Mouse (Mus musculus): ENCODE measurements around the gene Wdr54. TPM values are rescaled to one million over a fixed set of nuclear protein-coding genes. Genes with fewer than 3 reads are reported as not detected.

Gene Wdr54
- polyA plus RNA-seq, 1 experiment from 2014 or later: 20.8 TPM

DNA sequence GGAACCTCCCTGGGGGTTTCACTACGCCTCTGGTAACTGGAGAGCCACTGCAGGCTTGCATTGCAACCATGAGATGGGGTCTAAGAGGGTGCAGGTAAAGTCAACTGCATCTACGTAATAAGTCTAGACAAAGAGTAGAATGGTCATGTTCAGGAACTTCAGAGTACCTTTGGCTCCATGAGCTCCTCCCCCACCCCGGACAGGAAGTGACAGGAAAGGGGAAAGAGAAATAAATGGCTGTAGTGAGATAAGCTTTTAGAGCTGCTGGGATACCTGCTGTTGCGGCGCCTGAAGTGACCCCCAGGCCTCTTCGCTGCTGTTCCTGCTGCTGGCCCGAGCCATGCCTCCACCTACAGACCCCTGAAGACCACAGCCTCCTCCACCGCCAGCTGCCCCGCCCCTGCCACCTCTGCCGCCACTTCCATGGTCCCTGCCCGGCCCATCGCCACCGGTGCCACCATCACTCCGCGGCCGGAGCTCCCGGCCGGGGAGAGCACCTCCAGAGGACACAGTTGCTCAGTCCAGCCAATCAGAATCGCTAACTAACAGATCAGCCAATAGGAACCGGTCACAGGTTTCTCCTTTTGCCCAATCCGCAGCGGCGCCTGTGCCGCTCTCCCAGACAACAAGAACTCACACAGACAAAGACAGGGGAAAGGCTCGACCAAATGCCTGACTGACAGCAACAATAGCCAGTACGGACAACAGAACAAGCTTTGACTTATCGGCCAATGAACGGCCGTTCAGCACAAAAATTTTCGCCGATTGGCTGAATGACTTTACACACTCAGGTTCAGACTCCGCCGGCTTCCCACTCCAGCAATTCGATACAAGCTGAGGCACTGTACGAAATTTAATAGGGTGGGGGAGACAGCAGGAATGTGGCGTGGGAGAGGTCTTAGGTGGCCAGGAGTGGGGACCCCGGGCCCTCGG, 35.0 kb downstream of the Wdr54 start, which contains the start of gene Wbp1:
Wbp1 (minus strand) TSS at position 630 of the 933 bp plus-strand sequence.
- under 1% methylated on average over 38 of the region's 38 CpGs for WGBS
- peaks cover 71% of the 10 kb centered on the region for H3K4me1 ChIP-seq

DNA sequence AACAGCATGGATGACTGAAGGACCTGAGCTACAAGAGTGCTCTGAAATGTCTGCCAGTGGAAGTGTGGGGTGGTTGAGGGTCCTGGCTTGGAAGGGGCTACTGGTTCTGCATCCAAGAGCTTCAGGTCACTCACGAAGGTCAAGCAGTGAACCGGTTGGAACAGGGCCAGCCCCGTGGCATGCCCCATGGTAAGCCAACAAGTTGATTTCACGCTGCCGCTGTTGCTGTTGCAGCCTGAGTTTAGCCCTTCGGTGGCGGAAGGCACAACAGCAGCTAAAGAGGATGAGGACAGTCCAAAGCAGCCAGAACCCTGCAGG, 36.5 kb downstream of the Wdr54 start:
- peak overlapping the region; percentile 63 for H3K4me3 ChIP-seq

More for the DNA sequence above, 35.0 kb downstream of the Wdr54 start, which contains the start of gene Wbp1:
- Histone ChIP-seq H3K36me3 (replicated peaks) (peaks cover 6% of the 10 kb centered on the region; the same call in 1 of the 2 replicates), H3K9me3 (no peaks in the 10 kb centered on the region), H3K9ac (peak within 1 kb of the TSS; percentile 78), H3K27me3 (replicated peaks) (no peaks in the 10 kb centered on the region), H3K27ac (peak within 1 kb of the TSS; percentile 93), H3K4me2 (peak within 1 kb of the TSS; percentile 94), H3K4me3 (peak within 1 kb of the TSS; percentile 63)
- peak; percentile 95 for ATAC-seq (replicated peaks)

DNA sequence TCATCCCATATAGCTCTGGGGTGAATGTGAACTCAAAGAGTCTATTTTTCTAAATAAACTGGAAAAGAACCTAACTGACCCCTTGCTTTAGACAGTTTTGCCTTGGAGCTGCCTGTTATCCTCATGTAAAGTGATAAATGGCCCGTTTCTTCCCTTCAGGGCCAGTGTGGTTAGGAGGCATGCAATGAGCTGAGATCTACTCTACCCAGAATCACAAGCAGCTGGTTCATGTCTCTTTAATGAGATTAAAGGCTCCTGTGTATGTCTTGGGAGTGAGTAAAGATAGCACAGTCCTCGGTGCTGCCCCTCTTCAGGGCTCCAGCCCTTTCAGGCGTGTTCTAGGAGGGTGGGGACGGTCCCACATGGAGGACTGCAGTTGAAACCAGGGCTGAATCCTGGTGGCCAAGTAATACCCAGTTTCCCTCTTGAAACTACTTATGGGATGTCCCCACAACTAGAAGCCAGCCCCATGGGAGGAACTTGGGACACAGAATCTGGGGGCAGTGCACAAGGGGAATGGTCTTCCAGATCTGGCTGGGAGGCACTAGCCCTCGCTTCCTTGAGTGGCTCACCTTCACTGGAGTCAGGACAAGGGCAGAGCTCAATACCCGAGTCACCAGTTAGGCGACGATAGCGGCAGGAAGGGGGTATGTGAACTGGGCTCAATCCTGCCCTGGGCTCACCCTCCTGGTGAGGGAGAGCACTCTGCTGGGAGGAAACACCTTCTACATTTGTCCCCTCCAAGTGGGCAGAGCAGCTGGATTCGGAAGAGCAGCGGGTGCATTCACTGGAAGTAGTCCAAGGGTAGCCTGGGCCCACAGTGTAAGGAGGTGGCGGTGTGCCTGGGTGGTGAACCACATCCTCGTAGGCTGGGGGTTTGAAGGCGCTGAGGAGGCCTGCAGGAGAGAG, 37.1 kb downstream of the Wdr54 start:
- no peak for ATAC-seq (replicated peaks)
- H3K27me3 ChIP-seq (replicated peaks): no peaks in the 10 kb centered on the region
- H3K4me1 ChIP-seq: peaks cover 71% of the 10 kb centered on the region
- H3K36me3 ChIP-seq (replicated peaks): peaks cover 6% of the 10 kb centered on the region; the same call in 1 of the 2 replicates
- WGBS: 83% methylated on average over 14 of the region's 14 CpGs
- H3K4me2 ChIP-seq: peak overlapping the region; percentile 86; the same call in 1 of the 2 replicates
- no peaks in the 10 kb centered on the region for H3K9me3 ChIP-seq
- no peak overlapping the region for H3K9ac ChIP-seq
- no peak overlapping the region for H3K27ac ChIP-seq
- H3K4me3 ChIP-seq: no peak overlapping the region

More for the DNA sequence above, 36.5 kb downstream of the Wdr54 start:
- 54% methylated on average over 7 of the region's 7 CpGs for WGBS
- Histone ChIP-seq H3K9me3 (no peaks in the 10 kb centered on the region), H3K36me3 (replicated peaks) (peaks cover 6% of the 10 kb centered on the region; the same call in 1 of the 2 replicates), H3K4me1 (peaks cover 73% of the 10 kb centered on the region), H3K27ac (peak overlapping the region; percentile 1; the same call in 1 of the 2 replicates), H3K4me2 (peak overlapping the region; percentile 86), H3K9ac (peak overlapping the region; percentile 78; the same call in 1 of the 2 replicates), H3K27me3 (replicated peaks) (no peaks in the 10 kb centered on the region)
- ATAC-seq (replicated peaks): no peak

DNA sequence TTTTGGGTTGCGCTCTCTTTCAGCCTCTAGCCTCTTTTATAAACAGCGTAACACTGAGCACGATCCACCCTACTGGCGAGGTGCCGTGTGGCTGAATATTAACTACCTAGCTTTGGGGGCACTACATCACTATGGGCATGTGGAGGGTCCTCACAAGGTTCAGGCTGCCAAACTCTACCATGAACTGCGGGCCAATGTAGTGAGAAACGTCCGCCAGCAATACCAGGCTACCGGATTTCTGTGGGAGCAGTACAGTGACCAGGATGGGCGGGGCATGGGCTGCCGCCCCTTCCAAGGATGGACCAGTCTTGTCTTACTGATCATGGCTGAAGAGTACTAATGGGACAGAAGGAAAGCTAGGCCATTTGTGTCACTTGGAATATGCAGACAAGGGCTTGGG, 37.8 kb downstream of the Wdr54 start:
- ATAC-seq (replicated peaks): no peak
- peaks cover 67% of the 10 kb centered on the region for H3K4me1 ChIP-seq
- peaks cover 6% of the 10 kb centered on the region; the same call in 1 of the 2 replicates for H3K36me3 ChIP-seq (replicated peaks)
- no peaks in the 10 kb centered on the region for H3K27me3 ChIP-seq (replicated peaks)
- 88% methylated on average over 11 of the region's 11 CpGs for WGBS
- no peak overlapping the region for H3K27ac ChIP-seq
- H3K4me2 ChIP-seq: no peak overlapping the region
- no peak overlapping the region for H3K9ac ChIP-seq
- no peaks in the 10 kb centered on the region for H3K9me3 ChIP-seq
- H3K4me3 ChIP-seq: no peak overlapping the region

DNA sequence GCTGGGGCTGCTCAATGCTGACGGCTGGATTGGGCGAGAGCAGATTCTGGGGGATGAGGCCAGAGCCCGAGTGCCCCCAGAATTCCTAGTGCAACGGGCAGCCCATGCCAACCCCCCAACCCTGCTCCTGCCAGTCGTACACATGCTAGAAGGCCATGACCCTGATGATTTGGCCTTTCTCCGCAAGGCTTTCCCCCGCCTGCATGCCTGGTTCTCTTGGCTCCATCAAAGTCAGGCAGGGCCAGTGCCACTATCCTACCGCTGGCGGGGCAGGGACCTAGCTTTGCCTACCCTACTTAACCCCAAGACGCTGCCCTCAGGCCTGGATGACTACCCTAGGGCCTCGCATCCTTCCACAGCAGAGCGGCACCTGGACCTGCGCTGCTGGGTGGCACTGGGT, 38.6 kb downstream of the Wdr54 start:
- Histone ChIP-seq H3K9ac (no peak overlapping the region), H3K36me3 (replicated peaks) (peaks cover 6% of the 10 kb centered on the region; the same call in 1 of the 2 replicates), H3K4me1 (peaks cover 61% of the 10 kb centered on the region), H3K4me3 (no peak overlapping the region), H3K9me3 (no peaks in the 10 kb centered on the region), H3K4me2 (no peak overlapping the region), H3K27me3 (replicated peaks) (no peaks in the 10 kb centered on the region), H3K27ac (no peak overlapping the region)
- ATAC-seq (replicated peaks): no peak
- 94% methylated on average over 13 of the region's 13 CpGs for WGBS

DNA sequence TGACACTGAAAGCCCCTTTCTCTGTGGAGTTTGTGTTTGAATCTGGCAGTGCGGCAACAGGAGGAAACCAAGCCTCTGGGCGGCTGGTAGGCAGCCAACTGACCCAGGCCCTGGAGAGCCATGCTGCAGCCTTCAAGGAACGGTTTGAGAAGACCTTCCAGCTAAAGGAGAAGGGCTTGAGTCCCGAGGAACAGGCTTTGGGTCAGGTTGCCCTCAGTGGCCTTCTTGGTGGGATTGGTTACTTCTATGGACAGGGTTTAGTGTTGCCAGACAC, 39.1 kb downstream of the Wdr54 start:
- Histone ChIP-seq H3K27me3 (replicated peaks) (no peaks in the 10 kb centered on the region), H3K27ac (no peak overlapping the region), H3K4me1 (peaks cover 56% of the 10 kb centered on the region), H3K4me2 (peak overlapping the region; percentile 97; the same call in 1 of the 2 replicates), H3K9ac (no peak overlapping the region), H3K36me3 (replicated peaks) (peaks cover 6% of the 10 kb centered on the region; the same call in 1 of the 2 replicates), H3K4me3 (peak overlapping the region; percentile 90; the same call in 1 of the 2 replicates), H3K9me3 (no peaks in the 10 kb centered on the region)
- 83% methylated on average over 4 of the region's 4 CpGs for WGBS
- ATAC-seq (replicated peaks): no peak

DNA sequence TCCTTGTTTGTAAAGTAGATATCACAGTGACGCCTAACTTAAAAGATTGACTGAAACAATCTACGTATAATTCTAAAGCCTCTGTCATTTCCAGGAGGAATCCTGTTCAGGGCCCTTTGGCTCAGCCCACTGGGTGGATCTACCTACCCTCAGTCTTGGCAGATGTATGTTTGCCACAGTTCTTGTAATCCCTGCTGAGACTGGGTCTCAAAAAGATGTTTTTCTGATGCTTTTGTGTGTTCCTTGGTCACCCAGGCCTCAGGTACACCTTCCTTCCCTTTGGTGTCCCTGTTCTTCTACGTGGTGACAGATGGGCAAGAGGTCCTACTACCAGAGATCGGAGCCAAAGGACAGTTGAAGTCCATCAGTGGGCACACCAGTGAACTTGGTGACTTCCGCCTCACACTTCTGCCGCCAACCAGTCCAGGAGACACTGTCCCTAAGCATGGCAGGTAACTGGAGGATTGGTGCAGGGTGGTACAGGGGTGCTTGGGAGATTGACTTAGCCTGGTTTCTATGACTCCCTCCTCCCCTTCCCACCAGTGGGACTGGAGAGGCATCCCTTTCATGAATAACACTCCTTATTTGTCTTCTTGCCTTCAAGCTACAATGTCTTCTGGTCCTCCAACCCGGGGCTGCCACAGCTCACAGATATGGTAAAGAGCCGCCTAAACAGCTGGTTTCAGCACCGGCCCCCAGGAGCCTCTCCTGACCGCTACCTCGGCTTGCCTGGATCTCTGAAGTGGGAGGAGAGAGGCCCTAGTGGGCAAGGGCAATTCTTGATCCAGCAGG, 39.6 kb downstream of the Wdr54 start:
- Histone ChIP-seq H3K27ac (no peak overlapping the region), H3K4me3 (peak overlapping the region; percentile 90), H3K9ac (peak overlapping the region; percentile 84), H3K4me1 (peaks cover 51% of the 10 kb centered on the region), H3K36me3 (replicated peaks) (peaks cover 6% of the 10 kb centered on the region; the same call in 1 of the 2 replicates), H3K9me3 (no peaks in the 10 kb centered on the region), H3K4me2 (peak overlapping the region; percentile 97), H3K27me3 (replicated peaks) (no peaks in the 10 kb centered on the region)
- 81% methylated on average over 11 of the region's 11 CpGs for WGBS
- ATAC-seq (replicated peaks): no peak

DNA sequence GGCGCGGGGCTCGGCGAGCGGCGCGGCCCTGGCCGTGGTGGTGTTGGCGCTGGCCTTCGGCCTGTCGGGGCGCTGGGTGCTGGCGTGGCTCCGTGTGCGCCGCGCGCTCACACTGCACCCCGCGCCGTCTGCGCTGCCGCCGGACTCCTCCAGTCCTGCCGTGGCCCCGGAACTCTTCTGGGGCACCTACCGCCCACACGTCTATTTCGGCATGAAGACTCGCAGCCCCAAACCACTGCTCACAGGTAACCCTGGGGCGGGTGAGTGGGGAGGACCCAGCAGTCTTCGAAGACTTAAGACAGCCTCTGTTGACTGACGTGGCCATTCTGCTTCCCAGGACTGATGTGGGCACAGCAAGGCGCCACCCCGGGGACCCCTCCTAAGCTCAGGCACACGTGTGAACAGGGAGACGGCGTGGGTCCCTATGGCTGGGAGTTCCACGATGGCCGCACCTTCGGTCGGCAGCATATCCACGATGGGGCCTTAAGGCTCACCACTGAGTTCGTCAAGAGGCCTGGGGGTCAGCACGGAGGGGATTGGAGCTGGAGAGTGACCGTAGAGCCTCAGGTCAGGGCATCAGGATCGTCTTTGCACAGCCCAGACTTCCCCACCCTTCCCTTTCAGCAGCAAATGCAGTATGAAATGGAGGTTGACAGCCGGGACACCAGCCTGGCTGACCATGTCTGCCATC, 40.4 kb downstream of the Wdr54 start:
- 2% methylated on average over 45 of the region's 48 CpGs for WGBS
- Histone ChIP-seq H3K4me1 (peaks cover 53% of the 10 kb centered on the region), H3K9me3 (no peaks in the 10 kb centered on the region), H3K9ac (peak overlapping the region; percentile 84), H3K4me3 (peak overlapping the region; percentile 90), H3K27me3 (replicated peaks) (no peaks in the 10 kb centered on the region), H3K36me3 (replicated peaks) (peaks cover 6% of the 10 kb centered on the region; the same call in 1 of the 2 replicates), H3K27ac (peak overlapping the region; percentile 85), H3K4me2 (peak overlapping the region; percentile 97)
- ATAC-seq (replicated peaks): peak; percentile 59

DNA sequence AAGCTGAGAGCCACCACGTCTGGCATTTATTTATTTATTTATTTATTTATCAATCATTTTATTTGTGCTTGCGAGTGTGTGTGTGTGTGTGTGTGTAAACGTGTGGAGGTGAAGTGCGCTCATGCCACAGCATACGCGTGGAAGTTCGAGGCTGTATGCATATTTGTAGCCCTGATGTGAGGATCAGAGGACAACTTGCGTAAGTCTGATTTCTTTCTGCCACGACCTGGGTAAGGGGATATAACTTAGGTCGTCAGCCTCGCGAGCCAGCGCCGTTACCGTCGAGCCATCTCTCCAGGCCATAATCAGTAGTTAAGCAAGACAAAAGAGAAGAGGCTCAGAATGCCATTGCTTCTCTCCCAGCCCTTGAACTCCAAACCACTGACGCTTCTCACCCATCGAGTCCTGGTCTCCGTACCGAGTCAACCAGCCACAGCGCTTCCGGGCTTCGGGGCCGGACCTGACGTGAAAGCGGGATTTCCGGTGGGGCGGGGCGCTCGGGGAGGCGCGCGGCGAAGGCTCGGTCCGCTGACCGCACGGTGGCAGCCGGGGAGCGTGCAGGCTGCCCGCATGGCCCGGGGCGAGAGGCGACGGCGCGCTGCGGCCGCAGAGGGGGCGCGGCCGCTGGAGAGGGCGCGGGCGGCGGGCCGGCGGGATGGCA, 41.1 kb downstream of the Wdr54 start, which contains the start of gene Mogs:
Mogs (plus strand) TSS at position 486 of the 661 bp plus-strand sequence.
- H3K27ac ChIP-seq: peak within 1 kb of the TSS; percentile 85
- H3K4me1 ChIP-seq: peaks cover 54% of the 10 kb centered on the region
- peak within 1 kb of the TSS; percentile 84 for H3K9ac ChIP-seq
- H3K4me2 ChIP-seq: peak within 1 kb of the TSS; percentile 97
- no peaks in the 10 kb centered on the region for H3K9me3 ChIP-seq
- H3K27me3 ChIP-seq (replicated peaks): no peaks in the 10 kb centered on the region
- WGBS: 1% methylated on average over 55 of the region's 58 CpGs
- H3K36me3 ChIP-seq (replicated peaks): peaks cover 6% of the 10 kb centered on the region; the same call in 1 of the 2 replicates
- ATAC-seq (replicated peaks): peak; percentile 89
- H3K4me3 ChIP-seq: peak within 1 kb of the TSS; percentile 90

DNA sequence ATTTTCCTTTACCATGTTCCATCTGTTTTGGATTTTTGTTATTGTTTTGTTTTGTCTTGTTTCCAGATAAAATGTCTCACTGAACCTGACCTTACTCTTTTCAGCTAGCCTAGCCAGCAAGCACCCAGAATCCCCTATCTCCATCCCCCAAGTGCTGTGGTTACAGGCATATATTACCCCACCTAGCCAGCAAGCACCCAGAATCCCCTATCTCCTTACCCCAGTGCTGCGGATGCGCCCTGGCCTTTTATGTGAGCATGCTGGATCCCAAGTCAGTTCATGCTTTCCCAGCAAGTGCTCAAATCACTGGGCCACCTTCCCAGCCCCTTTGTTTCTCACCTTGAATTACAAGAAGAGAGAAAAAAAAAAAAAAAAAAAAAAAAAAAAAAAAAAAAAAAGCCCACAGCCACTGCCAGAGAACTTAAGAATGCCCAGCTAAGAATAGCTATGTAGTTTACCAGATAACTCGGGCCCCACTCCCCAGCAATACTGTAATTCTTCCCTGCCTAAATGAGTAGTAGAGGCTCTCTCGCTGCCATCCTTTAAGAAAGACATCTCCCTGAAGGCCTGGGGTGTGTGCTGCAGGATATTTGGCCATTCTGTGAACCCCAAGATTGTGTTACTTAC, 44.6 kb downstream of the Wdr54 start:
- H3K4me1 ChIP-seq: peaks cover 45% of the 10 kb centered on the region
- ATAC-seq (replicated peaks): no peak
- 93% methylated on average over 4 of the region's 4 CpGs for WGBS
- no peak overlapping the region for H3K27ac ChIP-seq
- H3K4me3 ChIP-seq: no peak overlapping the region
- no peaks in the 10 kb centered on the region for H3K27me3 ChIP-seq (replicated peaks)
- H3K9me3 ChIP-seq: no peaks in the 10 kb centered on the region
- H3K36me3 ChIP-seq (replicated peaks): no peaks in the 10 kb centered on the region
- H3K4me2 ChIP-seq: no peak overlapping the region
- H3K9ac ChIP-seq: no peak overlapping the region

All from midbrain, embryonic 15.5 days (tissue).